Mouse (Mus musculus) mouse embryonic stem cell (cell line): Measurements from ENCODE around the gene Bicd1.
"Not testable (repeated sequence)": the region's sequence is repeated elsewhere in the genome, so short reads cannot be mapped to it uniquely, and the experiment has no call there.

Experiments used
- in situ Hi-C, 2 experiments: fragments of 300-500 bp; cut with MboI; formaldehyde crosslinking; loops; 1 replicate in 1 of 2; 3 replicates in 1 of 2; pipeline ENCODE4 v1.14.3; 2019 to 2020; ENCODE audit warnings: low sequenced_read_pairs in 2 of 2, low pct_unique_long_range_greater_than_20kb in 1 of 2, mixed read lengths in 1 of 2; ENCODE audit not compliant: unreplicated experiment in 1 of 2

Gene Bicd1

GRCm38 (mm10) chr6:149408833-149409332 lies at the start of gene Bicd1:
Gene Bicd1, plus strand, starts transcription at chr6:149408886.
- in situ Hi-C loops = no loop called here

DNA sequence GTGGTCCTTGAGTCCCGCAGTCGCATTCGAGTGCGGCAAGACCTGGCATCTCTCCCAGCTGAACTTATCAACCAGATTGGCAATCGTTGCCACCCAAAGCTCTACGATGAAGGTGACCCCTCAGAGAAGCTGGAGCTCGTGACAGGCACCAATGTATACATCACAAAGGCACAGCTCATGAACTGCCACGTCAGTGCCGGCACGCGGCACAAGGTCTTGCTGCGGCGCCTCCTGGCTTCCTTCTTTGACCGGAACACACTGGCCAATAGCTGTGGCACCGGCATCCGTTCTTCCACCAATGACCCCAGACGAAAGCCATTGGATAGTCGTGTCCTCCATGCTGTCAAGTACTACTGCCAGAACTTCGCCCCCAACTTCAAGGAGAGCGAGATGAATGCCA lies 46.2 kb upstream of the Bicd1 start:
- in situ Hi-C loops = not testable (repeated sequence)

DNA sequence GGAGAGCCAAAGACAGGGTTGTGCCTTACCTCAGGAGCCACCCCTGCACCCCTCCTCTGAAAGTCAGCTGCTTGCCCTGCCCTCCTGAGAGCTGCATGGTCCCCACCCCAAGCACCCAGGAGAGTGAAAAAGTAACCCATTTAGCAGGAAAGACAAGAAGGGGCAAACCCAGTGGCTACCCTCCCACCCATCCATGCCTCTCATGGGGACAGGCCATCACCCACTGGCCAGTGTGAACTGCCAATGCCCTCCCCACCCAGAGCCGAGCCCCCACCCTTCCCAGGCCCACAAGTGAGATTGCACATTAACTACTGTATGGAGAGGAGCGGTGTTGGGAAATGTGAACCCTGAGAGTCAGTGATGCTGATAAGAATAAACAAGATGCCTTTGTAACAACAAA lies 42.7 kb upstream of the Bicd1 start:
- in situ Hi-C loops = not testable (repeated sequence)

GRCm38 (mm10) chr6:149366403-149366802 lies 42.3 kb upstream of the Bicd1 start:
- in situ Hi-C loops = no loop called here

DNA sequence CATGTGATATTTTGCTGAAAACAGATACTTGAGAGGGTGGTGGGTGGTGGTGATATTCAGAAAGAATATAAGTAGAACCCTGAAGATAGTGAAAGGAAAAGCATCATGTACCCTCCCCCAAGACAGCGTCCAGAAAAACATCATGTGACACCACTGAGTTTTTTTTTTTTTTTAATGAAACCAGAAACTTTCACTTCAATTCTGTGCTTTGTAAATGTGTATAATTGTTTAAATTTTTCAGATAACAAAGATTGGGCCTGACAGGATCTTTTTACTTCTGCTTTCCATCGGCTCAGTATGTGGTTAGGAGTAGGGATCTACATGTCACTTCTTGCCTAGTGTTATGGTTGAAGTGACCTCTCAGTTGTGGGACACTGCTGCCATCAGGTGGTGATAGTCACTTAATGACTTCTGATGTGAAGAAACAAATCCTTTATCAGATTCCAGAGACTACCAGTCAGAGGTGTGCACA lies 33.7 kb upstream of the Bicd1 start:
- in situ Hi-C loops = loop anchor here (5.0 kb wide), 1 partner anchor 233 kb away; no protein-coding TSS in a partner anchor

DNA sequence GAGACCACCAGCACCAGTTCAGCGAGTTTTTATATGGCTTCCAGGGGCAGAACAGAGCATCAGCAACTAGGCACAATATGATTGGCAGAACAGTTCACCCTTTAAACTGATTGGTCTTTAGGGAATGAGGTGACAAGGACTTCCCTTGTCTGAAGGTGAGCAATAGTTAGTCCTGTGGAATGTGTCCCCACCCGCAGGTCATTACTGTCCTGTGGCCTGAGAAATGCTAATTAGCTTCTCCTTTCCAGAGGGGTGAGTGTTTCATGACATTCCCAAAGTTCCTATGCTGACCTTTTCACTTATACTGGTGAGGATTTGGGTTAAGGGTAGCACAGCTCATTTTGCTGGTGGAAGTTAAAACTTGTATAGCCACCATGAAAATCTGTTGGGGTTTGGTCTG lies 25.2 kb upstream of the Bicd1 start:
- in situ Hi-C loops = no loop called here

DNA sequence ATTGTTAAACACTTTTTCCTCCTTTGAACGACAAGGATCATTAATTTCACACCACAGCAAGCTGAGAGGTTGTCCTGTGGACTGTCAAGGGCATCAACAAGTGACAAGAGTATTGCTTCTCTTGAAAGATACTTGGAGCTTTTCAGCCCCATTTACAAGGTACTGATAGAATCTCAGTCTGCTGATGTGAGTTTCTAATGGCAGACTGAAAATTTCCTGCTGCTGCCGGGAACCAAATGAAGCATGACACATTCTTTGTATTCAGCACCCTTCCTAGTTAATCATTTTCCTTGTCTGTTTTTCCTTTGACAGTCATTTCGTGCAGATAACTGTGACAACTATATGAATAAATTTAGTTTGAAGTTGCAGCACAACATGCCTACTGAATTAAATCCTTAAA lies 22.3 kb upstream of the Bicd1 start:
- in situ Hi-C loops = no loop called here

DNA sequence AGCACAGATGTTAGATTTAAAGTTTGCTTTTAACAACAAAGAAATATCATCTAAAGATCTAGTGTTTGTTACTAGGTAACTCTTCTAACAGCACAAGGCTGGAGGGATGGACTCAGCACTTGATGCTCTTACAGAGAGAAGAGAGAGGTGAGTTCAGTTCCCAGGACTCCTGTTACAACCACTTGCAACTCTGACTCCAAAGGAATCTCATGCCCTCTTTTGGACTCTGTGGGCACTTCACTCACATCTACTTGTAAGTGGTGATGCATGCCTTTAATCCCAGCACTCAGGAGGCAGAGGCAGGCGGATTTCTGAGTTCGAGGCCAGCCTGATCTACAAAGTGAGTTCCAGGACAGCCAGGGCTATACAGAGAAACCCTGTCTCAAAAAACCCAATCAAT lies 19.1 kb upstream of the Bicd1 start:
- in situ Hi-C loops = not testable (repeated sequence)

DNA sequence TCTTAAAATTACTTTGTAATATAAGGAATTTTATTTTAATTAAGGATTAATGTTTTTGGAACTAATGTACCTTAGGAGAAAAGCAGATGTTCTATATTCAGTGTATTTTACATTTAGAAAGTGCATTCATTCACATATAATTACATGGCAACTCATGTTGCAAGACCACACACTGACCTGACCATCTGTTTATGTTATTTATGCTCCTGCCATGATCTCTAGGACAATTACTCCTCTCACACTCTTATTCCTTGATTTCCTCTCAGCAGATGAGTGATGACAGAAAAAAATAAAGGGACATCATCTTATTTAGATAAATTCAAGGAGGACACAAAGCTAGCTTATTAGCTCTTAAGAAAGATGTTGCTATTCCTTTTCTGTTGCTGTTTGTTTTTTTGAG lies 9.3 kb upstream of the Bicd1 start:
- in situ Hi-C loops = no loop called here

DNA sequence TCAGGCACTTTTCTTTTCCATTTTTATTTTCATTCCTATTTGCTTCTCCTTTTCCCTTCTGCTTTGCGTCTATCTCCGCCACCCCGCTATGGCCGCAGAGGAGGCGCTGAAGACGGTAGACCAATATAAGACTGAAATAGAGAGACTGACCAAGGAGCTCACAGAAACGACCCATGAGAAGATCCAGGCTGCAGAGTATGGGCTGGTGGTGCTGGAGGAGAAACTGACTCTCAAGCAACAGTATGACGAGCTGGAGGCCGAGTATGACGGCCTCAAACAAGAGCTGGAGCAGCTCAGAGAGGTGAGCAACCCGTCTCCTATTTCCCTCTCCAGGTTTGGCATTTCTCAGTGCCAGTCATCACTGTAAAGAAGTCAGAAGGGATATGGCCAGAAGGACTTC lies 655 bp downstream of the Bicd1 start:
- in situ Hi-C loops = no loop called here

- in situ Hi-C loops = no loop called here
These were observed 1.2 kb downstream of the Bicd1 start for GRCm38 (mm10) chr6:149409845-149410244.

DNA sequence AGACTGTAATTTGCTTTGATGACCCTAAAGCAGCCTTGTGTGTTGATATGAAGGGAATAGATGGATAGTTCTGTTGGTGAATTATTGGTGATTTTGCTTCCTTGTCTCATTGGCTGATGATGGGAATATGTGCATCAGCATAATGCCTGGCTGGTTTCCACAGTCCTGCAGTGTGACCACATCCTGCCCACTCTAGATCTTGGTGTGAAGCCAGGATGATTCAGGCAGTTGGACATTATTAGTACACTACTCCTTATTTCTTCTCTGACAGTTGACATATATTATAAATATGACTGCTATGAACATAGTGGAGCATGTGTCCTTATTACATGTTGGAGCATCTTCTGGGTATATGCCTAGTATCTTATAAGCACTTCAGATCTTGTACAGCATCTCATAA lies 4.6 kb downstream of the Bicd1 start:
- in situ Hi-C loops = no loop called here

GRCm38 (mm10) chr6:149424748-149425147 lies 16.1 kb downstream of the Bicd1 start:
- in situ Hi-C loops = no loop called here

DNA sequence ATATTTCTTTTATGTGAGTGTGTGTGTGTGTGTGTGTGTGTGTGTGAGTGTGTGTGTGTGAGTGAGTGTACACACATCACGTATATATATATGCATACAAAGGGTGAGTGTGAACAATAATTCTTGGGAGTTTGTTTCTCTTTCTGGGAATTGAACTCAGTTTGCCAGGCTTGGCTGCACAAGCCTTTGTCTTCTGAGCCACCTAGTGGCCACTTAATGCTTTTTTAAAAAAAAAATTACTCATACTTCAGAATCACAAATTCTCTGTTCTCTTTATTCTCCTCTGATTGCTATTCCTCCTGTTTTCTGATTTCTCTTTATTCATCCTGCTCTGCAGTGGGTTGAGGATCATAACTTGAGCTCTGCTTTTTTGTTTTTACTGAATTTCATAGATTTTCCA lies 30.5 kb downstream of the Bicd1 start:
- in situ Hi-C loops = no loop called here

GRCm38 (mm10) chr6:149442884-149443283 lies 34.2 kb downstream of the Bicd1 start:
- in situ Hi-C loops = no loop called here

GRCm38 (mm10) chr6:149445854-149446253 lies 37.2 kb downstream of the Bicd1 start:
- in situ Hi-C loops = no loop called here

GRCm38 (mm10) chr6:149457324-149457723 lies 48.6 kb downstream of the Bicd1 start:
- in situ Hi-C loops = no loop called here

DNA sequence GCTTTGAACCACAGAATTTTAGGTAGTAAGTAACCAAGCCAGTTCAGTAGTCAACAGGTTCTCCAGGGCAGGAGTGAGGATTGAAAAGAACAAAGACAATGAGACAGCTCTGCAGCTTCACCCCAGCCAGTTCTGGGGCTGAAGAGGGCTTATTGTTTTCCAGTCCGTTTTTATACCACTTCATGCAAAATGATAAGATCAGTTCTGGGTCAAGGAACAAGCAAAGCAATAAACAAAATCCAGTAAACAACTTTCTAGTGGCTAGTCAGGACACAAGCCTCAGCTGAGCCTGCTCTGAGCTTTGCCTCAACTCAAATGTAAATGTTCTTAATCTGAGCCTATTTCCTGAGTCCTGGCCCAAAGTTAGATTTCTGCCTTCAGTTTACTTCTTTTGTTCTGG lies 52.3 kb downstream of the Bicd1 start:
- in situ Hi-C loops = no loop called here

GRCm38 (mm10) chr6:149471477-149471876 lies 62.8 kb downstream of the Bicd1 start:
- in situ Hi-C loops = no loop called here

DNA sequence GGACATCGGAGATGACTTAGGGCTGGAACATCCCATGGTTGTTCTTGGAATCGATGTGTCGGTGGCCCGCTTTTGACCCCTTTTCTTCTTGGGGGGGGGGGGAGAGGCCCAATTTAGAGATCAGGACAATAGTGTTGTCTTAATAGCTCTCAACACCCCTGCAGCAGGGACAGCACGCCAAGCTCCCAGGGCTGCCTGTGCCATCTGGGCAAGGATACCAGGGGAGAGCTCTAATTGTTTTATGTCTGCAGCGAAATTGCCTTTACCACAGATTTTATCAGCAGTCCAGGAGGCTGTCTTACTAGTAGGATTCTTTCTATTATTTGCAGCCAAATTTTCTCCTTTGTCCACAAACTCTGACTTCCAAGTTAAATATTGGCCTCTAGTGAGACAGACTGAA lies 63.8 kb downstream of the Bicd1 start:
- in situ Hi-C loops = not testable (repeated sequence)

DNA sequence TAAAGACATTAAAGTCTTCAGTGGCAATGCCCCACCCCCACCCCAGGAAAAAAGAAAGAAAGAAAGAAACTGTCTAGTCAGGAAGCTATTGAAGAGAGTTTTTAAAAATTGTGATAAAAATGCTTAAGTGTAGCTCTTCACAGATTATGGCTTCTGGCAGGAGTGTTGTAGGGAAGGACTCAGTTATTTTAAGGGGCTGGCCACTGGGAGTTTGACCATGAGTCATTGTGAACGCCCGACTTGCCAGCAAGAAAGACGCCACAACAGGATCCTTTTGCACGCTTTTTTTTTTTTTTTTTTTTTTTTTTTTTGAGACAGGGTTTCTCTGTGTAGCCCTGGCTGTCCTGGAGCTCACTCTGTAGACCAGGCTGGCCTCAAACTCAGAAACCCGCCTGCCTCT lies 73.2 kb downstream of the Bicd1 start:
- in situ Hi-C loops = not testable (repeated sequence)
